Mouse (Mus musculus) heart, embryonic 10.5 days (tissue): ENCODE measurements around the gene Sycp2l. TPM values are rescaled to one million over a fixed set of nuclear protein-coding genes. Genes with fewer than 3 reads are reported as not detected.

Experiments
- DNase-seq: peaks from one replicate; pipeline ENCODE4 v3.0.0-alpha.2; 2017; ENCODE audit warnings: low spot score
- H3K27ac ChIP-seq: fragments of 300-500 bp; sonication (generic); 2 replicates; pipeline ENCODE4 v1.5.1; 2016; ENCODE audit warnings: mild to moderate bottlenecking
- H3K27me3 ChIP-seq: fragments of 300-500 bp; sonication (generic); 2 replicates; pipeline ENCODE4 v1.6.1; 2016; ENCODE audit warnings: mild to moderate bottlenecking; ENCODE audit not compliant: poor library complexity, insufficient read depth, severe bottlenecking
- H3K36me3 ChIP-seq: fragments of 300-500 bp; sonication (generic); 2 replicates; pipeline ENCODE4 v1.6.1; 2016; ENCODE audit warnings: mild to moderate bottlenecking, moderate library complexity
- H3K4me1 ChIP-seq: fragments of 300-500 bp; sonication (generic); 2 replicates; pipeline ENCODE4 v1.6.1; 2016; ENCODE audit warnings: mild to moderate bottlenecking
- H3K4me3 ChIP-seq: fragments of 300-500 bp; sonication (generic); 2 replicates; pipeline ENCODE4 v1.5.1; 2016; ENCODE audit warnings: mild to moderate bottlenecking, moderate library complexity
- H3K9me3 ChIP-seq: fragments of 300-500 bp; sonication (generic); 2 replicates; pipeline ENCODE4 v1.6.1; 2016; ENCODE audit warnings: mild to moderate bottlenecking, moderate library complexity
- WGBS: fragments of 180-500 bp; shearing (Covaris S2); methylation state at CpG from one replicate; pipeline ENCODE4 v1.1.7; 2016; 5-methylcytosine and 5-hydroxymethylcytosine counted together
- polyA plus RNA-seq: library from polyadenylated mRNA; unstranded; fragments of >200 nt; fragmentation: Nextera tagmentation; extraction: Ambion mirVana; gene quantifications from 2 replicates; pipeline ENCODE4 v1.2.1, GENCODE M21; 2016

The Sycp2l gene
- polyA plus RNA-seq, 1 experiment from 2014 or later, result not detected

- Histone ChIP-seq H3K4me1 (peaks cover 14% of the 10 kb centered on the region; the same call in 1 of the 2 replicates), H3K27ac (no peak overlapping the region), H3K27me3 (no peaks in the 10 kb centered on the region), H3K9me3 (no peaks in the 10 kb centered on the region), H3K4me3 (no peak overlapping the region), H3K36me3 (no peaks in the 10 kb centered on the region)
- WGBS, result 82% methylated on average over 10 of the region's 10 CpGs
- peak; percentile 46 for DNase-seq
Measured at GRCm38 (mm10) chr13:41094160-41094559, 19.9 kb upstream of the Sycp2l start.

GRCm38 (mm10) chr13:41097324-41098058 lies 16.6 kb upstream of the Sycp2l start:
- 0 out of 2 replicates have a peak, but pooled peaks cover 9% of the 10 kb centered on the region for H3K4me1 ChIP-seq
- DNase-seq, result peak; percentile 66
- H3K36me3 ChIP-seq, result no peaks in the 10 kb centered on the region
- H3K9me3 ChIP-seq, result no peaks in the 10 kb centered on the region
- no peak overlapping the region for H3K27ac ChIP-seq
- no peaks in the 10 kb centered on the region for H3K27me3 ChIP-seq
- 34% methylated on average over 16 of the region's 16 CpGs for whole genome bisulfite sequencing
- peak overlapping the region; percentile 19 for H3K4me3 ChIP-seq

DNA sequence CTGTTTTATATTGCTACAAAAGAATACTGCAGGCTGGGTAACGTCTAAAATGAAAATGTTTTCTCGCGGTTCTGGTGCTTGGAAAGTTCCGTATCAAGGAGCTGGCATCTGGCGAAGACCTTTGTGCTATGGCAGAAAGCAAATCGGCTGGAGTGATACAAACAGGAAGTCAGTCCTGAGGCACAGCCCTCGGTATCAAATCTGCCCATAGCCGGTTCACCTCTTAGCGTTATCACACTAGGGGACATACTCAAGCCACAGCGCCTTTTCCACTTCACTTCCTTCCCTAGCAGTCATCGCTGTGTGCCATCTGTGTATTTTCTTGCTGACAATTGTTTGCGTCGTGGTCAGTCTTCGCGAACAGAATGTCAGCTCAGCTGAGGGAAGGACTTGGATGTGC lies 15.8 kb upstream of the Sycp2l start:
- Histone ChIP-seq H3K27ac (no peak overlapping the region), H3K27me3 (no peaks in the 10 kb centered on the region)

GRCm38 (mm10) chr13:41100031-41100430 lies 14.1 kb upstream of the Sycp2l start:
- H3K27ac ChIP-seq, result no peak overlapping the region
- no peaks in the 10 kb centered on the region for H3K27me3 ChIP-seq
- 0 out of 2 replicates have a peak, but pooled peaks cover 9% of the 10 kb centered on the region for H3K4me1 ChIP-seq
- no peaks in the 10 kb centered on the region for H3K36me3 ChIP-seq
- no peak overlapping the region for H3K4me3 ChIP-seq
- 91% methylated on average over 2 of the region's 2 CpGs for WGBS
- peak; percentile 68 for DNase-seq
- no peaks in the 10 kb centered on the region for H3K9me3 ChIP-seq

More for the DNA sequence above, 15.8 kb upstream of the Sycp2l start:
- H3K9me3 ChIP-seq, result no peaks in the 10 kb centered on the region
- H3K36me3 ChIP-seq, result no peaks in the 10 kb centered on the region
- no peak overlapping the region for H3K4me3 ChIP-seq
- H3K4me1 ChIP-seq, result 0 out of 2 replicates have a peak, but pooled peaks cover 9% of the 10 kb centered on the region
- peak; percentile 78 for DNase-seq
- 45% methylated on average over 15 of the region's 15 CpGs for WGBS

DNA sequence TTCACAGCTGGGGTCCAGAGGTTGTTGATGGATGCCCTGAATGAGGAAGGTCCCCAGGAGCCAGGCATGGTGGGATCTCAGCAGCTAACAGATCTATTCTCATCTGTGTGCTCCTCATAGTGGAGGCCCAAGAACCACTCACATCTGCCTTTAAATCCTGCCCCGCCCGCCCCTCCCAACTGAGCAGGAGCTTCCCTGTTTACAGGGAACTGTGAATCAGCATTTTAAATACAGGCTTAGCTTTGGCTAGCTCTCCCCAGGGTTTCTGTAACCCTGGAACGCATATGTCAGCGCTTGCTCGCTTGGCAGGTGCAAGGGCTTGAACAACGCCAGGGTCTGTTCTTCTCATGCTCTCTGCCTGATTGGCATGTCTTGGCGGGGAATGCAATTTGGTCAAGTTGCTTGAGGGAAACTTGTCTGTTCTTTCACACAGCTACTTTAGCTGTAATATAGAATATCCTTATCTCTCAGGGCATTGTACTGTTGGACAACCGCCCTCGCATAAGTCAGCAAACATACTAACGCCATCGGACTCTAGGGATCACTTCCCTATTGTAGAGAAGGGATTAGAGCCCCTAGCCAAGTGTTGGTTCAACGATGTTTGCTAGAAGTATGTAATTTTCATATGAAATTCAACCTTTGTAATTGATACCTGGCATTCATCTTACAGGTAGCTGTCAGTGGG lies 10.1 kb upstream of the Sycp2l start:
- H3K4me3 ChIP-seq, result no peak overlapping the region
- no peaks in the 10 kb centered on the region for H3K36me3 ChIP-seq
- 74% methylated on average over 12 of the region's 12 CpGs for WGBS
- H3K27me3 ChIP-seq, result no peaks in the 10 kb centered on the region
- DNase-seq, result peak; percentile 79
- 0 out of 2 replicates have a peak overlapping the region, but pooled peaks have one; percentile 3 for H3K27ac ChIP-seq
- H3K4me1 ChIP-seq, result no peaks in the 10 kb centered on the region
- H3K9me3 ChIP-seq, result no peaks in the 10 kb centered on the region

DNA sequence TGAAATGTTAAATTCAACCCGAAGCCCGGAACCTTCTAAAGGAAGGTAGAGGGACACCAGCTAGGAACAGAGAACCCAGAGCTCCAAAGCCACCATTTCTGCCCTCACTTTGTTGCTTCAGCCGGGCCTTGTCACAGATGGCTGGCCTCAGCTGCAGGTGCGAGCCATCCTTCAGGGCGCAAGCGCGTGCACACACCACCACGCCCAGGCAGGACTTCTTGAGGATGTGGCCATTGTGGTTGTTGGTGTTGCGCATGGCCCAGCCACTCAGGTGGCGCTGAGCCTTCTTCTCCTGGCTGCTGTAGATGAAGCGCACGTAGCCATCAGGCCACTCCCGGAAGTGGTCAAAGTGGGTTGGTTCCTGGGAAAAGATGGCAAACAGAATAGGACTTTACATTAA lies 8.6 kb upstream of the Sycp2l start:
- Histone ChIP-seq H3K27me3 (peaks cover 4% of the 10 kb centered on the region; the same call in 1 of the 2 replicates), H3K36me3 (no peaks in the 10 kb centered on the region), H3K4me1 (no peaks in the 10 kb centered on the region), H3K4me3 (no peak overlapping the region), H3K9me3 (no peaks in the 10 kb centered on the region), H3K27ac (no peak overlapping the region)
- 93% methylated on average over 13 of the region's 13 CpGs for WGBS
- DNase-seq, result no peak

- DNase-seq, result no peak
- Histone ChIP-seq H3K27me3 (peaks cover 36% of the 10 kb centered on the region; the same call in 1 of the 2 replicates), H3K4me1 (peaks cover 7% of the 10 kb centered on the region; the same call in 1 of the 2 replicates), H3K4me3 (no peak within 1 kb of the TSS), H3K27ac (no peak within 1 kb of the TSS), H3K9me3 (no peaks in the 10 kb centered on the region), H3K36me3 (no peaks in the 10 kb centered on the region)
- 69% methylated on average over 3 of the region's 3 CpGs for WGBS
Measured at GRCm38 (mm10) chr13:41110935-41111334, 3.2 kb upstream of the Sycp2l start, which contains the start of gene Gcm2. Gene Gcm2 (minus strand): TSS chr13:41111035.

GRCm38 (mm10) chr13:41119152-41119945 lies 5.2 kb downstream of the Sycp2l start:
- Histone ChIP-seq H3K27ac (no peak overlapping the region), H3K9me3 (no peaks in the 10 kb centered on the region), H3K4me3 (no peak overlapping the region), H3K27me3 (peaks cover 9% of the 10 kb centered on the region; the same call in 1 of the 2 replicates), H3K36me3 (no peaks in the 10 kb centered on the region), H3K4me1 (peaks cover 6% of the 10 kb centered on the region)
- WGBS, result 38% methylated on average over 9 of the region's 9 CpGs
- DNase-seq, result no peak

DNA sequence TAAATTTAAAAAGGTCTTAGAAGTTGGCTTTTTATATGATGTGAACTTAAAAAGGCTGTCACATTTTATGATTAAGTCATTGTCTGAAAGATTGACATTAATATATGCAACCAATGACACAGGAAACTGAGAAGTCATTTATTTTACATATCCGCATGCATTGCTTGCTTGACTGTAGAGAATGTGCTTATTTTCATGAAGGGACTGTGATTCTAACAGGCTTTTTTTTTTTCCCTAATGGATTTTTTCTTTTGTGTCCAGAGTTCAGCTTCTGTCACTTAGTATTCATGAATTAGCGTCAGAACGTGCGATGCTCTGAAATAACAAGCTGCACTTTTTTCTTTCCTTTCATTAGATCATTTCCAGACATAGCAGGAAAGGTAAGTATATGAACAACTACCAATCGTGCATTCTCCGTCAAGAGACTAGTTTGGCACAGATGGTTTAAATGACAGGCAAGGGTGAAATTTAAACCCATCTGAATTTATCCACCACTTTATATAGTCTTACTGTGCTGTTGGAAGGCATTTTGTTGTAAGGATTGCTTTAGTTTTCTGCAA lies 9.6 kb downstream of the Sycp2l start:
- no peak overlapping the region for H3K27ac ChIP-seq
- peaks cover 4% of the 10 kb centered on the region; the same call in 1 of the 2 replicates for H3K4me1 ChIP-seq
- no peak for DNase-seq
- H3K4me3 ChIP-seq, result no peak overlapping the region
- H3K36me3 ChIP-seq, result no peaks in the 10 kb centered on the region
- H3K9me3 ChIP-seq, result no peaks in the 10 kb centered on the region
- WGBS, result 91% methylated on average over 6 of the region's 6 CpGs
- H3K27me3 ChIP-seq, result no peaks in the 10 kb centered on the region

- Histone ChIP-seq H3K36me3 (no peaks in the 10 kb centered on the region), H3K27ac (no peak overlapping the region), H3K27me3 (no peaks in the 10 kb centered on the region), H3K4me3 (no peak overlapping the region), H3K9me3 (no peaks in the 10 kb centered on the region), H3K4me1 (no peaks in the 10 kb centered on the region)
- 84% methylated on average over 8 of the region's 8 CpGs for WGBS
- DNase-seq, result no peak
Measured at GRCm38 (mm10) chr13:41128326-41128725, 14.2 kb downstream of the Sycp2l start.

GRCm38 (mm10) chr13:41129061-41129460 lies 15.0 kb downstream of the Sycp2l start:
- Histone ChIP-seq H3K4me1 (no peaks in the 10 kb centered on the region), H3K4me3 (no peak overlapping the region), H3K27me3 (no peaks in the 10 kb centered on the region), H3K9me3 (no peaks in the 10 kb centered on the region), H3K36me3 (no peaks in the 10 kb centered on the region), H3K27ac (no peak overlapping the region)
- no peak for DNase-seq
- WGBS, result 87% methylated on average over 8 of the region's 8 CpGs

- H3K4me3 ChIP-seq, result no peak overlapping the region
- no peaks in the 10 kb centered on the region for H3K36me3 ChIP-seq
- no peaks in the 10 kb centered on the region for H3K4me1 ChIP-seq
- WGBS, result 7% methylated on average over 6 of the region's 6 CpGs
- H3K9me3 ChIP-seq, result no peaks in the 10 kb centered on the region
- DNase-seq, result peak; percentile 85
- no peaks in the 10 kb centered on the region for H3K27me3 ChIP-seq
- no peak overlapping the region for H3K27ac ChIP-seq
Measured at GRCm38 (mm10) chr13:41134901-41135300, 20.8 kb downstream of the Sycp2l start.
